Mouse (Mus musculus): ENCODE measurements around the gene Naxd. TPM values are rescaled to one million over a fixed set of nuclear protein-coding genes. Genes with fewer than 3 reads are reported as not detected.
A peak's percentile ranks its signal among the peaks of the same experiment; 100 is the strongest.

The Naxd gene
- 130 and 150 TPM in 2 replicates for polyA plus RNA-seq (2014; fragmentation: Nextera tagmentation; extraction: Ambion mirVana)

GRCm38 (mm10) chr8:11497017-11497990, at the start of gene Naxd:
Gene Naxd, plus strand, starts transcription at chr8:11497506.
- ATAC-seq (ENCODE audit: low FRiP score, low TSS enrichment) (peak; percentile 95), DNase-seq (peak; percentile 96)
- peak within 1 kb of the TSS; percentile 79 for H3K4me3 ChIP-seq (replicated peaks; ENCODE audit: low read depth, low read length)
- H3K4me1 ChIP-seq (ENCODE audit: control insufficient read depth, insufficient read depth, low read length), result peaks cover 10% of the 10 kb centered on the region; the same call in 1 of the 2 replicates
- 0 out of 2 replicates have a peak, but pooled peaks cover 2% of the 10 kb centered on the region for H3K36me3 ChIP-seq (ENCODE audit: control insufficient read depth, insufficient read depth, low read length)
- no peaks in the 10 kb centered on the region for H3K9me3 ChIP-seq (ENCODE audit: control insufficient read depth, low read length)
- peak within 1 kb of the TSS; percentile 65 for H3K4me2 ChIP-seq (ENCODE audit: low read length)
- peak within 1 kb of the TSS; percentile 88 for H3K27ac ChIP-seq (replicated peaks; ENCODE audit: low read depth, low read length)
- WGBS, result 3% methylated on average over 65 of the region's 73 CpGs
- H3K9ac ChIP-seq (replicated peaks; ENCODE audit: low read length), result peak within 1 kb of the TSS; percentile 80
- H3K27me3 ChIP-seq (ENCODE audit: control insufficient read depth, insufficient read depth, low read length), result 0 out of 2 replicates have a peak, but pooled peaks cover 4% of the 10 kb centered on the region

- Histone ChIP-seq H3K4me2 (ENCODE audit: low read length) (no peak overlapping the region), H3K27ac (replicated peaks; ENCODE audit: low read depth, low read length) (no peak overlapping the region), H3K27me3 (ENCODE audit: control insufficient read depth, insufficient read depth, low read length) (no peaks in the 10 kb centered on the region), H3K4me1 (ENCODE audit: control insufficient read depth, insufficient read depth, low read length) (0 out of 2 replicates have a peak, but pooled peaks cover 5% of the 10 kb centered on the region), H3K36me3 (ENCODE audit: control insufficient read depth, insufficient read depth, low read length) (no peaks in the 10 kb centered on the region), H3K9ac (replicated peaks; ENCODE audit: low read length) (no peak overlapping the region), H3K4me3 (replicated peaks; ENCODE audit: low read depth, low read length) (no peak overlapping the region), H3K9me3 (ENCODE audit: control insufficient read depth, low read length) (no peaks in the 10 kb centered on the region)
- 93% methylated on average over 23 of the region's 23 CpGs for WGBS
- DNase-seq (no peak), ATAC-seq (ENCODE audit: low FRiP score, low TSS enrichment) (no peak)
Measured at GRCm38 (mm10) chr8:11447910-11448570, 49.3 kb upstream of the Naxd start.

DNA sequence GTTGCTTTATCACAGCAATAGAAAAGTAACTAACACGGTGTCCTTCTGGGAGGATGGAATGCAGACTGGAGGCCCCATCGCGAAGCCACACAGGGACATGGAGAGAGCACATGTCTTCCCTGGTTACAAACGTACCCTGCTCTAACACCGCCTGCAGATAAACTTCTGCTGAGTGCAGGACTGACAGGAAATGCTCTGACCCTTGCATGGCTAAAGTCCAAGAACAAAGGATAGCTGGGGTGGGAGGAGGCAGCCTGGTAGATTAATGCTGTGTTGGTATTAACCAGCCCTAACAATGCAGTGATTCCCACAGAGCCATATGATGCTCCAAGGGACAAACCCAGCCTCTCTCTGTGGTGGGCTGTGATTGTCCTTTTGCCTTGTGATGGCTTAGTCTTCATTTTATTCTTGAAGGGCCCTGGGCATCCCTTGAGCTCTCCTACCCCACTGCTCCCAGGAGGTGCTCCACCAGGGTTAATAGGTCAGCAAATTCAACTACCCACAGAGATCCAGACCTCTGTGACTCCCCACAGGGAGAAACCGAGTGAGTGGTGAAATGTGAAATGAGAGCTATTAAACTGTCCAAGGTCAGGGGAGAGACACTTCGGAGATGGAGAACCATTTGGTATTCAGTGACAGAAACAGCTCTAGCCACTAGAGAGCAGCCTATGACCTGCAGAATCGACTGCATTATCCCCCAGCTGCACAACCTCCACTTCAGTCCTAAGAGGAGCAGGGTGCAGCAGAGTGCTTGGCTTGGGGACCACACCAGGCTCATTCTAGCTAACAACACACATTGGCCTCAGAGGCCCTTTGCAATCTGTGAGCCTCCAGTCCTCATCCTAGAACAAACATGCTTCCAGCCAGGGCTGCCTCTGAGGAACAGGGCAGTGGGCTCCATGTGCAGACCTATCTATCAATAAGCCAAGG, 46.9 kb upstream of the Naxd start:
- Histone ChIP-seq H3K9me3 (ENCODE audit: control insufficient read depth, low read length) (no peaks in the 10 kb centered on the region), H3K27me3 (ENCODE audit: control insufficient read depth, insufficient read depth, low read length) (no peaks in the 10 kb centered on the region), H3K4me1 (ENCODE audit: control insufficient read depth, insufficient read depth, low read length) (peaks cover 12% of the 10 kb centered on the region; the same call in 1 of the 2 replicates), H3K4me2 (ENCODE audit: low read length) (no peak overlapping the region), H3K4me3 (replicated peaks; ENCODE audit: low read depth, low read length) (no peak overlapping the region), H3K27ac (replicated peaks; ENCODE audit: low read depth, low read length) (no peak overlapping the region), H3K9ac (replicated peaks; ENCODE audit: low read length) (no peak overlapping the region), H3K36me3 (ENCODE audit: control insufficient read depth, insufficient read depth, low read length) (no peaks in the 10 kb centered on the region)
- 23% methylated on average over 8 of the region's 8 CpGs for WGBS
- peak; percentile 59 for DNase-seq
- no peak for ATAC-seq (ENCODE audit: low FRiP score, low TSS enrichment)

DNA sequence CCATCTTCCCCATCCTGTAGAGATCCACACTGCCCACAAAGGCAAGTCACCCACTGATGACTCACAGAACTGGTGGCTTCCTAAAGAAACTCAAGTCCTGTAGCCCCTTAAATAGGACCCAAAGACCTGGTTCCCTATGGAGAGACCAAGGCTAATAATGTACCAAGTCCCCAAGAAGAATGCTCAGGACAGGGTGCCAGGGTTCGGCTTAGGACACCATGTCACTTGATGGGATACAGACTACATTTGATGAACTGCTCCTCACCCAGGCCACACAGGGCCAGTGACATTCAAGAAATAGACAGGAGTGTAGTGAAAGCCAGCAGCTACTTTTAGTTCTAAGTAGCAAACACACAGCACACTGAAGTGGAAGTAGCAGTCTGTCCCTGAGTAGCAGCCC, 45.2 kb upstream of the Naxd start:
- no peaks in the 10 kb centered on the region for H3K36me3 ChIP-seq (ENCODE audit: control insufficient read depth, insufficient read depth, low read length)
- H3K9ac ChIP-seq (replicated peaks; ENCODE audit: low read length), result no peak overlapping the region
- peaks cover 12% of the 10 kb centered on the region; the same call in 1 of the 2 replicates for H3K4me1 ChIP-seq (ENCODE audit: control insufficient read depth, insufficient read depth, low read length)
- DNase-seq (no peak), ATAC-seq (ENCODE audit: low FRiP score, low TSS enrichment) (no peak)
- 95% methylated on average over 1 of the region's 1 CpGs for WGBS
- H3K27ac ChIP-seq (replicated peaks; ENCODE audit: low read depth, low read length), result no peak overlapping the region
- no peak overlapping the region for H3K4me3 ChIP-seq (replicated peaks; ENCODE audit: low read depth, low read length)
- H3K4me2 ChIP-seq (ENCODE audit: low read length), result no peak overlapping the region
- no peaks in the 10 kb centered on the region for H3K9me3 ChIP-seq (ENCODE audit: control insufficient read depth, low read length)
- H3K27me3 ChIP-seq (ENCODE audit: control insufficient read depth, insufficient read depth, low read length), result no peaks in the 10 kb centered on the region

GRCm38 (mm10) chr8:11452559-11452958, 44.7 kb upstream of the Naxd start:
- 51% methylated on average over 3 of the region's 3 CpGs for WGBS
- no peak overlapping the region for H3K9ac ChIP-seq (replicated peaks; ENCODE audit: low read length)

GRCm38 (mm10) chr8:11452974-11453373, 44.3 kb upstream of the Naxd start:
- Histone ChIP-seq H3K4me2 (ENCODE audit: low read length) (no peak overlapping the region), H3K4me3 (replicated peaks; ENCODE audit: low read depth, low read length) (no peak overlapping the region), H3K27me3 (ENCODE audit: control insufficient read depth, insufficient read depth, low read length) (no peaks in the 10 kb centered on the region), H3K4me1 (ENCODE audit: control insufficient read depth, insufficient read depth, low read length) (peaks cover 12% of the 10 kb centered on the region; the same call in 1 of the 2 replicates), H3K9ac (replicated peaks; ENCODE audit: low read length) (no peak overlapping the region), H3K9me3 (ENCODE audit: control insufficient read depth, low read length) (no peaks in the 10 kb centered on the region), H3K36me3 (ENCODE audit: control insufficient read depth, insufficient read depth, low read length) (no peaks in the 10 kb centered on the region), H3K27ac (replicated peaks; ENCODE audit: low read depth, low read length) (no peak overlapping the region)
- peak; percentile 32 for DNase-seq
- ATAC-seq (ENCODE audit: low FRiP score, low TSS enrichment), result no peak
- 7% methylated on average over 4 of the region's 4 CpGs for WGBS

More at GRCm38 (mm10) chr8:11452559-11452958, 44.7 kb upstream of the Naxd start:
- H3K27ac ChIP-seq (replicated peaks; ENCODE audit: low read depth, low read length), result no peak overlapping the region
- ATAC-seq (ENCODE audit: low FRiP score, low TSS enrichment) (no peak), DNase-seq (no peak)
- no peak overlapping the region for H3K4me2 ChIP-seq (ENCODE audit: low read length)
- no peak overlapping the region for H3K4me3 ChIP-seq (replicated peaks; ENCODE audit: low read depth, low read length)
- no peaks in the 10 kb centered on the region for H3K27me3 ChIP-seq (ENCODE audit: control insufficient read depth, insufficient read depth, low read length)
- H3K9me3 ChIP-seq (ENCODE audit: control insufficient read depth, low read length), result no peaks in the 10 kb centered on the region
- H3K36me3 ChIP-seq (ENCODE audit: control insufficient read depth, insufficient read depth, low read length), result no peaks in the 10 kb centered on the region
- peaks cover 12% of the 10 kb centered on the region; the same call in 1 of the 2 replicates for H3K4me1 ChIP-seq (ENCODE audit: control insufficient read depth, insufficient read depth, low read length)

- no peak for ATAC-seq (ENCODE audit: low FRiP score, low TSS enrichment)
- Histone ChIP-seq H3K27ac (replicated peaks; ENCODE audit: low read depth, low read length) (no peak overlapping the region), H3K27me3 (ENCODE audit: control insufficient read depth, insufficient read depth, low read length) (no peaks in the 10 kb centered on the region), H3K9ac (replicated peaks; ENCODE audit: low read length) (no peak overlapping the region), H3K9me3 (ENCODE audit: control insufficient read depth, low read length) (no peaks in the 10 kb centered on the region), H3K36me3 (ENCODE audit: control insufficient read depth, insufficient read depth, low read length) (no peaks in the 10 kb centered on the region), H3K4me3 (replicated peaks; ENCODE audit: low read depth, low read length) (no peak overlapping the region), H3K4me2 (ENCODE audit: low read length) (no peak overlapping the region), H3K4me1 (ENCODE audit: control insufficient read depth, insufficient read depth, low read length) (peaks cover 12% of the 10 kb centered on the region; the same call in 1 of the 2 replicates)
- DNase-seq, result peak; percentile 16
- 22% methylated on average over 12 of the region's 12 CpGs for WGBS
Measured at GRCm38 (mm10) chr8:11454228-11454627, 43.1 kb upstream of the Naxd start.

DNA sequence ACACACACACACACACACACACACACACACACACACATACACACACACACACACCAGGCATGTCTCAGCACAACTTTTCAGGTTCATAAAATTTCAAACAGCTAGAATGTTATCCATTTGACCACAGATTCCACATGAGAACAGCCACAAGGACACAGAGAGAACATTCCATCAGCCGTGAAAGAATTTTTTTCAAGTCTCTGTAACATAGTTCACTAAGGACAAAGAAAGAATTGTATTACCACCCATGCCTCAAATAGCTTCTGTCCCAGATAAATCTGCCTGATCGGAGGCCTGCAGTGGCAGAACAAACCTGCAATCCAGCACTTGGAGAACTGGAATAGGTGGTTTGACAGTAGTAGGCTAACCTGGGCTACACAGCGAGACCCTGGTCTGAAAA, 40.0 kb upstream of the Naxd start:
- H3K9me3 ChIP-seq (ENCODE audit: control insufficient read depth, low read length), result no peaks in the 10 kb centered on the region
- H3K9ac ChIP-seq (replicated peaks; ENCODE audit: low read length), result no peak overlapping the region
- peaks cover 12% of the 10 kb centered on the region; the same call in 1 of the 2 replicates for H3K4me1 ChIP-seq (ENCODE audit: control insufficient read depth, insufficient read depth, low read length)
- no peak overlapping the region for H3K27ac ChIP-seq (replicated peaks; ENCODE audit: low read depth, low read length)
- no peaks in the 10 kb centered on the region for H3K36me3 ChIP-seq (ENCODE audit: control insufficient read depth, insufficient read depth, low read length)
- 81% methylated on average over 3 of the region's 3 CpGs for WGBS
- ATAC-seq (ENCODE audit: low FRiP score, low TSS enrichment) (no peak), DNase-seq (no peak)
- H3K4me2 ChIP-seq (ENCODE audit: low read length), result no peak overlapping the region
- no peaks in the 10 kb centered on the region for H3K27me3 ChIP-seq (ENCODE audit: control insufficient read depth, insufficient read depth, low read length)
- H3K4me3 ChIP-seq (replicated peaks; ENCODE audit: low read depth, low read length), result no peak overlapping the region
